Mouse (Mus musculus) heart, postnatal 25 days (tissue): ENCODE results near the gene 1190002N15Rik. TPM values are rescaled to one million over a fixed set of nuclear protein-coding genes. Genes with fewer than 3 reads are reported as not detected.

ENCODE experiments used
- DNase-seq: peaks from one replicate; pipeline ENCODE4 v3.0.0; 2022; ENCODE audit warnings: low spot score
- intact Hi-C: fragments of 180-260 bp; cut with DNase I; formaldehyde crosslinking; loops from one replicate; pipeline ENCODE4 v1.15.1; 2025
- total RNA-seq, 2 experiments: library from RNA; stranded (reverse); gene quantifications; 2 replicates each; pipeline ENCODE4 v1.2.3; 2021

Gene 1190002N15Rik
- total RNA-seq, 2 experiments from 2014 or later = 31.6 to 32.5 TPM

GRCm38 (mm10) chr9:94534226-94534625, 3.7 kb downstream of the 1190002N15Rik start:
- DNase-seq = no peak
- intact Hi-C loops = loop anchor here (10.0 kb wide), 1 partner anchor 161 kb away; no protein-coding TSS in a partner anchor

- intact Hi-C loops = loop anchor here (10.0 kb wide), 1 partner anchor 161 kb away; no protein-coding TSS in a partner anchor
- no peak for DNase-seq
Observed at GRCm38 (mm10) chr9:94533641-94534040, 4.2 kb downstream of the 1190002N15Rik start.

DNA sequence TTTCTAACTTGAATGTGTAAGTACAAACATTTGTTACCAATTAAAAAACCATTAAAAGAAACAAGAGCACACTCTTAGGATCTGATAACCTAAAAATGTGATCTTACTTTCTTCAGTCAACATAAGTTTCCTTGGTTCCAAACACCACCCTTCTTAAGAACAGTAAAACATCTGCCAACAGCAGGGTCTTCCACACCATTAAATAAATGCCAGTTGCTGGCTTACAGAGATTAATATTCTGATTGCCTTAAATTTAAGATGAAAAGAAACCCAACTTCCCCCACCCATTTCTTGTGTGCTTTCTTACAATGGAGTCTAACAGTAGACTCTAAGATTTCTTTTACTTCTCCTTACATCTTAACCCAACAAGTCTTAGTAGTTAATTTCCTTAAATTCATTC, 7.9 kb downstream of the 1190002N15Rik start:
- DNase-seq = no peak
- intact Hi-C loops = loop anchor here (10.0 kb wide), 1 partner anchor 165 kb away; no protein-coding TSS in a partner anchor

DNA sequence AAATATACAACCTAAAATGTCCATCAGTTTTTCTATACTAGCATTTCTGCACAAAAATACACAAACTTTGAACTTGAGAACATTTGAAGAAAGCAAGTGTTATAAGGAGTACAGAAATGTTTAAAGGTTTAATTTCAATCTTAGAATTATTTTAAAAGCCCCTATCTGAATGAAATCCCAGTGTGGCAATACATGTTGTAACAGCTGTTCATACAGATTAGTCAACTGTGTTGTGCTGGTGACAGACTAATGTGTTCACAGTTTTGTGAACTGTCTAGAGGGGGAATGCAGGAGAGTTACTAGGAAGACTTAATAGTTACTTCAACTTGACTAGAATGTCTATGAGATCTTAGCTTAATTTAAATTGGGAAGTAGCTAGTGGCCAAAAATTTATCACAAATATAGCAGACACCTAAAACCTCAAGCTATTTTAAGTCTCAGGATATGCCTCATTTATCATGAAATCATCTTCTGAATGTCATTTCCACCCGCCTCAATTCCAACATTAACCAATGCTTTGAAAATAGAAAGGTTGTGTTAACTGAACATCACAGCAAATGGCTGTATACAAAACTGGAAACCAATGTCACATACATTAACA, 8.6 kb downstream of the 1190002N15Rik start:
- intact Hi-C loops = no loop called here
- DNase-seq = no peak

GRCm38 (mm10) chr9:94526473-94526872, 11.4 kb downstream of the 1190002N15Rik start:
- intact Hi-C loops = no loop called here

DNA sequence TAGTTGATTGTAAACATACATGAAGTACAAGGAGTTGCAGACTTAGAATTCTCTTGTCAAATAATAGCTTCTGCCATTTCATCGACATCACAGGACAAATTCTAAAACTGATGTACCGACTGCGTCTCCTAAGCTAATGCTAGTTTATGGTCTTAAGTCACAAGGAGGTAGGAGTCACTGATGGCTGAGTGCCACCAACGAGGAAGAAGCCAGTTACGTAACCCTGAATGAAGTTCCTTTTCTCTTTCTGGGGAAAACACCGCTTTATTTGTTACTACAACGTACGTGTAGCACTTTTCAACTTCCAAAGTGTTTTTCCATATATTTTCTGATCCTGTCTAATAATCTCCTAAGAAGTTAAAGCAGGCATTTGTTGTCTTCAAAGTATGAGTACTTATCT, 25.6 kb downstream of the 1190002N15Rik start:
- DNase-seq = no peak
- intact Hi-C loops = no loop called here

More at GRCm38 (mm10) chr9:94526473-94526872, 11.4 kb downstream of the 1190002N15Rik start:
- DNase-seq = no peak

DNA sequence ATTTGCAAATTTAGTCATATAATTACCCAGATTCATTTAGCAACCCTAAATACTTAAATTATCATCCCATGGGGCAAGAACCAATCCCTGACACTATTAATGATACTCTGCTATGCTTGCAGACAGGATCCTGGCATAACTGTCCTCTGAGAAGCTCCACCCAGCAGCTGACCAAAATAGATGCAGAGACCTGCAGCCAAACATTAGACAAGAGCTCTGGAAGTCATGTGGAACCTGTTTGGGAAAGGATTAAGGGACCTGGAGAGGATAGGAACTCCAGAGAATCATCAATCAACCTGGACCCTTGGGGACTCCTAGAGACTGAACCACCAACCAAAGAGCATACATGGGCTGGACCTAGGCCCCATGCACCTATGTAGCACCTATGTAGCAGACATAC, 26.7 kb downstream of the 1190002N15Rik start:
- no peak for DNase-seq

GRCm38 (mm10) chr9:94506980-94507379, 30.9 kb downstream of the 1190002N15Rik start:
- DNase-seq = no peak
- intact Hi-C loops = no loop called here

More for the DNA sequence above, 26.7 kb downstream of the 1190002N15Rik start:
- intact Hi-C loops = no loop called here

GRCm38 (mm10) chr9:94491467-94491866, 46.4 kb downstream of the 1190002N15Rik start:
- DNase-seq = no peak
- intact Hi-C loops = no loop called here

GRCm38 (mm10) chr9:94487976-94488375, 49.9 kb downstream of the 1190002N15Rik start:
- intact Hi-C loops = no loop called here
- no peak for DNase-seq

DNA sequence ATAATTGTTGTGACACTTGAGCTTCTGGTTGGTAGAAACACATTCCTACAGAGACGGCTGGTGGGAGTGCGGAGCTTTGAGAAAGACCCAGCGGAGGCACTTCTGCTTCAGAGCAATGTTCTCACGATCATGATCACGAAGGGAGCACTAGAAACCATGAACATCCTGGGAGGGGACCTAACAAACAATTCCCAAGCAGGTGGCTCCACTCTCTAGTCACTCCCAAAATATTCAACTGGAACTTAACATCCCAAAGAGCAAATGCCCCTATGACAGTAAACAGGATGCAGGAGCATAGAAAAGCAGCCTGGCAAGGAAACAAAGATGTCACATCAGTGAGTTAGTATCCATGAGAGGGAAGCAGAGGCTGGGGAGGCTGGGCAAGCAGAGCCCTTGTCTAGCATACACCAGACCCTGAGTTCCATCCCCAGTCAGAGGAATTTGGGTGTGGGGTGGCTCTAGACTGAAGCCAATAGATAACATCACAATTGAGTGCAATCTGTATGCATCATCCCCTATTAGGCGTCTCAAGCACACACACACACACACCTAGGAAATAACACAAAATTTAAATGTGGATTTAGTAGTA, 54.5 kb downstream of the 1190002N15Rik start:
- no peak for DNase-seq
- intact Hi-C loops = no loop called here

GRCm38 (mm10) chr9:94482215-94482975, 55.5 kb downstream of the 1190002N15Rik start:
- no peak for DNase-seq
- intact Hi-C loops = no loop called here

DNA sequence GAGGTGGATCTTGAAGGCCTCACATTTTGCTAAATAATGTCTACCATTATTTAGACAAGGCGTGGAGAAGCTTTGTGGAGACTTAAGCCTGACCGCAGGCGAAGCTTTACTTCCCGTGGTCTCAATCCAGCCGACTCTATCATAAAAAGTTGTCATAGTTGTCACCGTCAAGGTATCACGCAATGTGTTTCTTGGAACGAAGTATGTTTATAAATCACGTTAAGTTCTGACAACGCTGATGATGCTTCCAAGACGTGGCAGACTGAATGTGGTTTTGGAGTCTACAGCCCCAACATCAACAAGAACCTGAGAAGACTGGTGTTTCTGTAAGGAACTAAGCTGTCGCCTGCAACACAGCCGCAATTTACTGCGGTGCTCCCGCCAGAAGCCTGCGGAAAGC, 56.8 kb downstream of the 1190002N15Rik start:
- no peak for DNase-seq
- intact Hi-C loops = no loop called here

GRCm38 (mm10) chr9:94479382-94479781, 58.5 kb downstream of the 1190002N15Rik start:
- intact Hi-C loops = no loop called here
- DNase-seq = no peak

- DNase-seq = no peak
- intact Hi-C loops = no loop called here
Observed at GRCm38 (mm10) chr9:94478954-94479353, 58.9 kb downstream of the 1190002N15Rik start.

GRCm38 (mm10) chr9:94475973-94476372, 61.9 kb downstream of the 1190002N15Rik start:
- DNase-seq = no peak
- intact Hi-C loops = no loop called here

DNA sequence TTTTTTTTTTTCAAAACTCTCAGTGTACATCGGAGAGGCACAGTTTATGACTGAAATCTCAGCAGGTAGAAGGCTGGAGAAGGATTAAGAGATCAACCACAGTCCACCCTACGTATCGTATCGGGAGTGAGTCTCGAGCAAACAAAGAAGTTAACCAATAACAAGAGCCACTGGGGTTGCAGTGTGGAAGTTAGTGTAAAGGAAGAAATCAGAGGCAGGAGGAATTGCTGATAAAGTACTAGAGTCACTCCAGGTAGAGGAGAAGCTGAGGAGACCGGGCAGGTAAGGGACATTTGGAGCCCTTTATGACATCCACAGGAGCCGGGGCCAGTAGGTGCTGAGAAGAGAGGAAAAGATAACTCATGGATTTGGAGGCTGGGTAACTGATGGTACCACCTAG, 64.0 kb downstream of the 1190002N15Rik start:
- DNase-seq = no peak
- intact Hi-C loops = no loop called here

- intact Hi-C loops = no loop called here
- no peak for DNase-seq
Observed at GRCm38 (mm10) chr9:94472963-94473582, 64.8 kb downstream of the 1190002N15Rik start.

DNA sequence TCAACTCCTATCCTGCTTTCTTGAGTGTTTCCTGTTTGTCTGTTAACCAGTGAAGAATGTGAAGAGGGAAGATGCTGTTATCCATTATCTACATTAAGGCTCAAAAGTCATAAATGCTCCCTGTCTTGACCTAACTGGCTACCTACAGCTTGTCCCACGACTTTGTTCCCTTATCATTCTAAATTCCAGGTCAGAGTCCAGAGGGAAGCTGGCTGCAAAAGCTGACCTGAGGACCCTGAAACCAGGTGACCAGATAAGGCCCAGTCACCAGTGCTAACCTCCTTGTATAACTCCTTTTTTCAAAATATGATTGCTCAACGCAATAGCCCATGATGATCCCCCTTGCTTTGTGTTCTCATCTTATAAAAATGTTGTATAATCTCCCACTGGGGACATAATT, 66.4 kb downstream of the 1190002N15Rik start:
- intact Hi-C loops = no loop called here
- DNase-seq = no peak
